Mouse (Mus musculus) left cerebral cortex, adult 18-20 months (tissue): ENCODE results near the gene Tpmt. TPM values are rescaled to one million over a fixed set of nuclear protein-coding genes. Genes with fewer than 3 reads are reported as not detected.

ENCODE experiments used
- DNase-seq, 2 experiments: peaks; one replicate each; pipeline ENCODE4 v3.0.0; 2021 to 2022; ENCODE audit warnings: low spot score in 2 of 2, mixed read lengths in 1 of 2
- total RNA-seq, 2 experiments: library from RNA; stranded (reverse); gene quantifications; 2 replicates each; pipeline ENCODE4 v1.2.3; 2021

Gene Tpmt
- total RNA-seq, 2 experiments from 2014 or later = 9.0 to 9.8 TPM

GRCm38 (mm10) chr13:47043030-47043680 is 1.4 kb downstream of the Tpmt start, which contains the start of gene Kdm1b:
Gene Kdm1b, plus strand, starts transcription at chr13:47043499.
- peak; percentile 96 to 98 for DNase-seq

- DNase-seq = no peak
These were observed 2.4 kb downstream of the Tpmt start for GRCm38 (mm10) chr13:47042024-47042633.

- DNase-seq = no peak
These were observed 4.5 kb downstream of the Tpmt start for GRCm38 (mm10) chr13:47040061-47040460.

- DNase-seq = no peak
These were observed 6.6 kb downstream of the Tpmt start for GRCm38 (mm10) chr13:47037946-47038345.

- DNase-seq = no peak
These were observed 10.9 kb downstream of the Tpmt start for GRCm38 (mm10) chr13:47033602-47034001.

GRCm38 (mm10) chr13:47030376-47031107 is 14.0 kb downstream of the Tpmt start:
- no peak for DNase-seq

GRCm38 (mm10) chr13:47020798-47021197 is 23.7 kb downstream of the Tpmt start:
- no peak for DNase-seq

- DNase-seq = no peak
These were observed 24.8 kb downstream of the Tpmt start for GRCm38 (mm10) chr13:47019774-47020173.

GRCm38 (mm10) chr13:47017259-47017658 is 27.3 kb downstream of the Tpmt start:
- DNase-seq = peak; percentile 49 to 58

GRCm38 (mm10) chr13:47015195-47015501 is 29.4 kb downstream of the Tpmt start:
- no peak for DNase-seq

GRCm38 (mm10) chr13:47014334-47015194 is 30.0 kb downstream of the Tpmt start, which contains the start of gene Nhlrc1:
Gene Nhlrc1, minus strand, starts transcription at chr13:47014850.
- DNase-seq = peak; percentile 73 to 84

- DNase-seq = no peak
These were observed 30.8 kb downstream of the Tpmt start for GRCm38 (mm10) chr13:47013740-47014139.

- DNase-seq = no peak
These were observed 42.9 kb downstream of the Tpmt start for GRCm38 (mm10) chr13:47001590-47001989.

GRCm38 (mm10) chr13:46999498-46999897 is 45.0 kb downstream of the Tpmt start:
- DNase-seq = no peak

- no peak for DNase-seq
These were observed 47.2 kb downstream of the Tpmt start for GRCm38 (mm10) chr13:46997355-46997754.

- DNase-seq = no peak
These were observed 51.3 kb downstream of the Tpmt start for GRCm38 (mm10) chr13:46993274-46993551.

- no peak for DNase-seq
These were observed 51.8 kb downstream of the Tpmt start for GRCm38 (mm10) chr13:46992516-46993273.

- DNase-seq = no peak
These were observed 54.0 kb downstream of the Tpmt start for GRCm38 (mm10) chr13:46990376-46991011.

- no peak for DNase-seq
These were observed 56.6 kb downstream of the Tpmt start for GRCm38 (mm10) chr13:46987941-46988340.

GRCm38 (mm10) chr13:46986208-46986607 is 58.3 kb downstream of the Tpmt start:
- DNase-seq = no peak
